Mouse (Mus musculus) cortical plate, adult 2 months (tissue): ENCODE measurements around the gene Thrb. TPM values are rescaled to one million over a fixed set of nuclear protein-coding genes. Genes with fewer than 3 reads are reported as not detected.

Experiments used
- H3K27ac ChIP-seq: fragments of 200-500 bp; 2 replicates; pipeline ENCODE4 v1.5.1; 2012; ENCODE audit warnings: low read length, control low read depth, inconsistent platforms; ENCODE audit not compliant: insufficient read depth
- H3K4me1 ChIP-seq: fragments of 200-500 bp; 2 replicates; pipeline ENCODE4 v1.6.1; 2011; ENCODE audit warnings: low read length; ENCODE audit not compliant: control insufficient read depth, insufficient read depth
- H3K4me3 ChIP-seq: fragments of 200-500 bp; 2 replicates; pipeline ENCODE4 v1.5.1; 2011; ENCODE audit warnings: mild to moderate bottlenecking, low read length, control low read depth; ENCODE audit not compliant: insufficient read depth
- CTCF ChIP-seq: fragments of 200-500 bp; IDR thresholded peaks from 2 replicates; pipeline ENCODE4 v1.5.1; 2011; ENCODE audit warnings: mild to moderate bottlenecking, control low read depth, low read length; ENCODE audit not compliant: insufficient read depth; ENCODE audit errors: extremely low read depth
- POLR2A ChIP-seq: fragments of 200-500 bp; IDR thresholded peaks from 2 replicates; pipeline ENCODE4 v1.6.1; 2011; ENCODE audit warnings: mild to moderate bottlenecking, low read length, control low read depth; ENCODE audit not compliant: insufficient read depth; ENCODE audit errors: extremely low read depth
- polyA plus RNA-seq: library from polyadenylated mRNA; depleted of rRNA; stranded (reverse); fragments of >200 nt; gene quantifications from 2 replicates; pipeline ENCODE4 v1.2.3, GENCODE M21; 2012

Gene Thrb
- polyA plus RNA-seq, 1 experiment, result 27.3 TPM

- Histone ChIP-seq H3K4me1 (no peaks in the 10 kb centered on the region; the same call in 1 of the 2 replicates), H3K4me3 (peak overlapping the region; percentile 94), H3K27ac (peak overlapping the region; percentile 63)
- TF ChIP-seq CTCF (no peak), POLR2A (peak; percentile 71)
Measured at GRCm38 (mm10) chr14:17661100-17661521, 1.1 kb downstream of the Thrb start.

- Histone ChIP-seq H3K27ac (no peak overlapping the region), H3K4me1 (no peaks in the 10 kb centered on the region; the same call in 1 of the 2 replicates), H3K4me3 (peak overlapping the region; percentile 94; the same call in 1 of the 2 replicates)
- TF ChIP-seq CTCF (no peak), POLR2A (no peak)
Measured at GRCm38 (mm10) chr14:17662087-17662486, 2.0 kb downstream of the Thrb start.

- Histone ChIP-seq H3K4me1 (no peaks in the 10 kb centered on the region), H3K27ac (no peak overlapping the region), H3K4me3 (no peak overlapping the region)
- TF ChIP-seq POLR2A (no peak), CTCF (no peak)
Measured at GRCm38 (mm10) chr14:17674335-17674734, 14.3 kb downstream of the Thrb start.

- TF ChIP-seq POLR2A (no peak), CTCF (no peak)
- H3K4me1 ChIP-seq, result no peaks in the 10 kb centered on the region
- no peak overlapping the region for H3K4me3 ChIP-seq
- no peak overlapping the region for H3K27ac ChIP-seq
Measured at GRCm38 (mm10) chr14:17675214-17675613, 15.2 kb downstream of the Thrb start.

GRCm38 (mm10) chr14:17681479-17681878, 21.4 kb downstream of the Thrb start:
- Histone ChIP-seq H3K4me1 (no peaks in the 10 kb centered on the region), H3K4me3 (no peak overlapping the region), H3K27ac (no peak overlapping the region)
- TF ChIP-seq POLR2A, result no peak
- TF ChIP-seq CTCF, result no peak

GRCm38 (mm10) chr14:17684881-17685280, 24.8 kb downstream of the Thrb start:
- Histone ChIP-seq H3K27ac (no peak overlapping the region), H3K4me1 (no peaks in the 10 kb centered on the region)

GRCm38 (mm10) chr14:17685491-17685890, 25.4 kb downstream of the Thrb start:
- no peak for TF ChIP-seq CTCF
- TF ChIP-seq POLR2A, result no peak
- H3K4me1 ChIP-seq, result no peaks in the 10 kb centered on the region
- no peak overlapping the region for H3K4me3 ChIP-seq
- no peak overlapping the region for H3K27ac ChIP-seq

More at GRCm38 (mm10) chr14:17684881-17685280, 24.8 kb downstream of the Thrb start:
- no peak overlapping the region for H3K4me3 ChIP-seq
- no peak for TF ChIP-seq POLR2A
- no peak for TF ChIP-seq CTCF

GRCm38 (mm10) chr14:17686939-17687338, 26.9 kb downstream of the Thrb start:
- no peaks in the 10 kb centered on the region for H3K4me1 ChIP-seq
- TF ChIP-seq CTCF, result no peak
- no peak for TF ChIP-seq POLR2A
- H3K4me3 ChIP-seq, result no peak overlapping the region

GRCm38 (mm10) chr14:17691246-17691645, 31.2 kb downstream of the Thrb start:
- TF ChIP-seq CTCF, result no peak
- no peak for TF ChIP-seq POLR2A
- Histone ChIP-seq H3K27ac (no peak overlapping the region), H3K4me1 (no peaks in the 10 kb centered on the region), H3K4me3 (no peak overlapping the region)

More at GRCm38 (mm10) chr14:17686939-17687338, 26.9 kb downstream of the Thrb start:
- no peak overlapping the region for H3K27ac ChIP-seq

- Histone ChIP-seq H3K4me1 (no peaks in the 10 kb centered on the region), H3K27ac (no peak overlapping the region), H3K4me3 (no peak overlapping the region)
- no peak for TF ChIP-seq CTCF
- TF ChIP-seq POLR2A, result no peak
Measured at GRCm38 (mm10) chr14:17695526-17695925, 35.5 kb downstream of the Thrb start.
